Mouse (Mus musculus) cerebellum, adult 11 months (tissue): ENCODE results near the gene Slc38a8.

ENCODE experiments used
- DNase-seq: peaks from one replicate; pipeline ENCODE4 v3.0.0; 2022

Slc38a8 gene

GRCm38 (mm10) chr8:119501598-119501997, at the start of gene Slc38a8:
Slc38a8 (minus strand) TSS chr8:119501698.
- no peak for DNase-seq

DNA sequence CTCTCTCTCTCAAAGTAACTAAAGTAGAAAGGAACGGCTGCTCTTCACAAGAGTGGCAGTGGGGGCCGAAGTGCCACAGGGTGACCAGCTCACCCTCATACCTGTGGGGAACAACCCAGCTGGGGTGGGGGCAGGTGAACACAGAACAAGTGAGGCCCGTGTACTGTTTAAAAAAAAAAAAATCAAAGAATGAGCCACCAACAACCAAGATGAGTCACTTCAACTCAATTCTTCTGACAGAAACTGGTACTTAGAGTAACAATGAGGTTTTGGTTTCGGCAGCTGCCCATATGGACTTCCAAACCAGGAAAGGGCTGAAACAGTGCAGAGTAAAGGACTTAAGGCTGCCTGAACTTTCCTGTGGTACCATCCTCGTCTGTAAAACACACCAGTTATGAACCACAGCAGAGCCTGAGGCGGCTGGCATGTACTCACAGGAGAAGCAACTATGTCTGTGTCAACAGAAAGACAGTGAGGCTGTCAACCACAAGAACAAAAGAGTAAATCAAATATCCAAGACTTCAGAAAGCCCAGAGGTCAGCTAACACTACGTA, 47.1 kb upstream of the Slc38a8 start:
- DNase-seq, result no peak

- DNase-seq, result no peak
Observed at GRCm38 (mm10) chr8:119547019-119547691, 45.7 kb upstream of the Slc38a8 start.

DNA sequence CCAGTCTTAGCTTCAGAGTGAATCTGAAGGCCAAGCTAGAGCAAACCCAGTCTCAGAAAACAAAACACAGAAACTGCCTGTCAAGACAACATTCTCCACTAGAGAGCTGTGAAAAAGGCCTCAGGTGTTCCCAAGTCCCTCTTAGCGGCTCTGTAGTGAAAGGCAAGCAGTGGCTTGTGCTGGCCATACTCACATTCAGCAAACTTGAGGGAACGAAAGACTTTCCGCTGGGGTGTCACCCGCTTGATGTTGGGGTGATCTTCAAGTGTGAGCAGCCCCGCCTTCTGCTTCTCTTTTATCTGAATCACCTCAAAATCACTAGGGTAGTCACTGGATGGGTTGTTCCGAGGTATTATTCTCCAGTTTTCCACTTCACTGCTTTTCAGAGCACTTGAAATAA, 44.3 kb upstream of the Slc38a8 start:
- no peak for DNase-seq

DNA sequence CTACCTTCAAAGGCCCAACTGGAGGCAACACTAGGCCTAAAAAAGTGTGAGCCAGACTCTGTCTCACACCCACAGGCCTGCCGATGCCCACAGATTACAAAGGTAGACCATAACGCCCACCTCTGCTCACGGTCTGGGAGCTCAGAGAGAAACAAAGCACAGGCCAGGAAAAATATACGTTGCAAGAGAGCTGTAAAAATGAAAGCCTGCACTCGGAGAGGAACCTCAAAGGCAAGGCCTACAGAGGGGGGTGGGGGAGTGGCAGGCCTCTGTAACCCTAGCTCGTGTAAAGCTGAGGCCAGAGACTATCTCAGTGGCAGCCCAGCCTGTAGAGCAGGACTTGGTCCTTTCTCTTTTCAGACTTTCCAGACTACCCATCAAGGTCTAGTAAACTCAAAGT, 43.7 kb upstream of the Slc38a8 start:
- DNase-seq, result no peak

- no peak for DNase-seq
Observed at GRCm38 (mm10) chr8:119544606-119545005, 43.1 kb upstream of the Slc38a8 start.

DNA sequence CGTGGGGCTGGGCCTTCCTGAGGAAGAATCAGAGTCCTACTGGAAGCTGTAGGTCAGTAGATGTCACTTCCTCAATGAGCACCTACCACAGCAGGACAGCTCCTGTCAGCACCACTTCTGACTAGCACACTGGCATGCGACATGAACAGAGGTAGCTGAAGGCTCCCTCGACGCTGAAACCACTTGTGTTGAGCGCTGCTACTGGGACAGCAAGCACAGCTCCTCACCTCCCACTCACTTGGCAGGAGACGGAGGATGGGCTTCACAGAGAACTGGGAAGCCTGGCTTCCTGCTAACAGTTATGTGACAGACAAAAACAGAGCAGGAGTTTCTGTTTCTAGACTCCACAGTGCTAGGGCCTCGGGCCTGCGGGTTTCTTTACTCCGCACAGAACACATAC, 30.5 kb upstream of the Slc38a8 start:
- DNase-seq, result no peak

GRCm38 (mm10) chr8:119531397-119531796, 29.9 kb upstream of the Slc38a8 start:
- no peak for DNase-seq

DNA sequence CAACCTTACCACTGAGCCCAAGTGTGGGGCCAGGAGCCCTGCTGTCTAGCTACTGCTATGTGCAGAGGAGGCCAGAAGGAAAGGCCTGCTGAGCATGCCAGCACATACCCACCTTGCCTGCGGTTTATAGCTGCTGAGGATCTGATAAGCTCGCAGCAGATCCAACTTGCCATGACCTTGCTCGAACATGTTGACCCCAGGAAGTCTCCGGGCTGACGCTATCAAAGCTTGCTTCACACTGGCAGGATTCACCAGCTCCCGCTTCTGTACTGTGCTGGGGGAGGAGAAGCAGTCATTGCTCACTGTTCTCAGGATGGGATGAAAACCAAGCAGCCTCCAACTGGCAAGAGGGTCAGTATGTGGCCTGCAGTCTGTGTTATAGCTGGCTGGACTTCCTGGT, 29.4 kb upstream of the Slc38a8 start:
- no peak for DNase-seq

DNA sequence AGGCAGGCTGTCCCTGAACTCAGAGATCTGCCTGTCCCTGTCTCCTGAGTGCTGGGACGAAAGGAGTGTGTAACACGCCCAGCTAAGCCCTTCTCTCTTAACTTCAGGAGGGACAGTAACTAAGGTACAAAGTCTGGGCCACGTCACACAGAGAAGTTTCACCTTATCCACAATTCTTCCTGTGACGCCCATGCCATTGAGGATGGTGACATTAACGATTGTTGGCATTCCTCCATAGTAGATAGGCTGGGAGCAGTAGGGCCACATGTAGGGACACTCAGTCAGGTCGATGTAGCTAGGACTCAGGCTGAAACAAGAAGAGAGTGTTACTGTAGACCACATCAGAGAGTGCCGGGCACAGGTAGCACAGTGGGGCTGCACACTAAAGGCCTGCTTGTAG, 27.3 kb upstream of the Slc38a8 start:
- DNase-seq, result no peak

DNA sequence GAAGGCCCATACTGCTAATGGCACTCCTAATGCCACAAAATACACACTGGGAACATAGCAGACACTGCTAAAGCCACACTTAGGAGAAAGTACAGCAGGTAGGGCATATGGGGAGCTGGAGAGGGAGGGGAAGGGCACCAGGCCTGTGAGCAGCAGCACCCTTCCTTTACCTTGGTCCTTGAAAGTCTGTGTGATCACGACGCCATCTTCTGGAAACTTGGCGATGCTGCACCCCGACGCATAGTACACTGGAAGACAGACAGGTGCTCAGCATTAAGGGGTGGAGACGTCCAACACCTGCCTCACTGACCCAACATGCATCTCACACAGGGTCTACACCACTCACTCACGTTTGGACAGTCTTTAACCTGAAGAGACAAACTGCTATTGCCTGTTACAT, 18.6 kb upstream of the Slc38a8 start:
- no peak for DNase-seq

GRCm38 (mm10) chr8:119516674-119517073, 15.2 kb upstream of the Slc38a8 start:
- no peak for DNase-seq

- no peak for DNase-seq
Observed at GRCm38 (mm10) chr8:119515767-119516166, 14.3 kb upstream of the Slc38a8 start.

DNA sequence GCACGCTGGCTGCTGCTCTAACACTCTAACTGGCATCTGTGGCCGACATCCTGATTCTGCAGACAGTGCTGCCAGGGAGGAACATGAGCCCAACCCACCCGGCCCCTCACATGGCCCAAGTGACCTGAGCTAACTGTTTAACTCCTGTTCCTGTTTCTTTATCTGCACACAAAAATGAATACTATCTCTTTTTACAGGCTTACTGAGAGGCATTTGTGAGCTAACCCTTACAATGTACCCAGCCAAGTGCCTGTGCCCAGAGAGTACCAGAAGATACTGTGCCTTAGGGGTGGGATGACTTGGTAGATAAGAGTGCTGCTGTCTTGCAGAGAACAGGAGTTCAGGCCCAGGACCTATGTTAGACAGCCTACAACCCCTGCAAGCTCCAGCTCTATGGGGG, 13.4 kb upstream of the Slc38a8 start:
- DNase-seq, result no peak

GRCm38 (mm10) chr8:119513405-119513804, 11.9 kb upstream of the Slc38a8 start:
- DNase-seq, result peak; percentile 52

DNA sequence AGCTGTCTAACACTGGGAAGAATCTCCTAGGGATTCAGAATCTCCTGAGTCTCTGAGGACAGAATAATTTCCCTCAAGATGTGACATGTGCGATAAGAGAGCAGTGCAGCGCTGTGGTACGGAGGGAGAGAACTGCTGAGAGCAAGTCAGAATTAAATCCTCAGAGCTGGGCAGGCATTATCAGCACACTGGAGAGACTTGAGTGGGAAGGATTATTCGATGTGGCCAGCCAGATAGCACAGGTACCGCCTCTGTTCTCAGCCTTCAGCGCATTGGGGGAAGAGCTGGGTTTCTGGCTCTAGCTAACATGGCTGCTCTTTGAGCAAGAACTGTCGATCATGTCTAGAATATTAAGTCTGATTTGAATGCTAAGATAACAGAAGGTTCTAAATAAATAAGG, 10.2 kb upstream of the Slc38a8 start:
- DNase-seq, result no peak

- no peak for DNase-seq
Observed at GRCm38 (mm10) chr8:119510471-119510870, 9.0 kb upstream of the Slc38a8 start.

DNA sequence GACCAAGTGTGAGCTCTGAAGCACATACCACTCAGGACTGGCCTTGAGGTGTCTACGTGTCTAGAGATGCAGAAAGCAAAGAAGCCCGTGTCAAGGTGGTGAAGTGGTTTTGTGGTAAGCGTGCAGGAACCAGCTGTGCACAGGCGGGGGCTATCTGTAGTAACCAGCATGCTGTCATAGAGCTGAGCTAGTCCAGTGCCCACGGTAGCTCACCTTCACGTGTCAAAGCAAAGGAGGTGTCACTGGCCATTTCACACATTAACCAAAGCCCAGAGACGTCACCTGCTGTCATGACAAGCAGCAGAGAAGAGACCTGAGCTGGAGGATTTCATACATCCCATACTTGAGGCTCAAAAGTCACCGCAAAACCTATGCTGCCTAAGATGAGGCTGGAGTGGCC, 4.6 kb upstream of the Slc38a8 start:
- DNase-seq, result no peak

DNA sequence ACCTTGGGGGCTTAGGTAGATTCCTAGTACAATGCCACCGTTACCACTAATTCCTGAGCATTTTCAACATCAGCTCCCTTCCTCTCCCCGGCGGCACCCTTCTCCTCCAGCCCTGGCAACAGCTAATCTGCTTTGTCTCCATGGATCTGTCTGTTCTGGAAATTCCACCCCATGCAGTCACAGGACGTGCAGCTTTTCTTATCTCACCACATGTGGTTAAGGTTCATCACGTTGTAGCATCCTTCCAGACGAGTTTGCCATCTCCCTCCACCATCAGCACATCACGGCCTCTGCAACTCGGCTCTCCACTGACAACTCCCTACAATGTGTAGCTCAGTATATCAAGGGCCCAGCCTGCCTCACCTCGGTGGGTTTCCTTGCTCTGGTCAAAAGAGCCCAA, 4.0 kb upstream of the Slc38a8 start:
- no peak for DNase-seq

- DNase-seq, result no peak
Observed at GRCm38 (mm10) chr8:119503191-119503767, 1.8 kb upstream of the Slc38a8 start.

GRCm38 (mm10) chr8:119502111-119502510, 613 bp upstream of the Slc38a8 start:
- no peak for DNase-seq

GRCm38 (mm10) chr8:119499836-119500235, 1.7 kb downstream of the Slc38a8 start:
- DNase-seq, result no peak

- no peak for DNase-seq
Observed at GRCm38 (mm10) chr8:119496848-119497247, 4.7 kb downstream of the Slc38a8 start.

- no peak for DNase-seq
Observed at GRCm38 (mm10) chr8:119487093-119487492, 14.4 kb downstream of the Slc38a8 start.
